Mouse (Mus musculus) urinary bladder, adult 2 months (tissue): ENCODE measurements around the gene Itgb1bp1. TPM values are rescaled to one million over a fixed set of nuclear protein-coding genes. Genes with fewer than 3 reads are reported as not detected.

Source experiments
- DNase-seq: peaks from one replicate; pipeline ENCODE4 v3.0.0; 2022; ENCODE audit warnings: low spot score
- polyA plus RNA-seq: library from polyadenylated mRNA; depleted of rRNA; stranded (reverse); fragments of >200 nt; gene quantifications from 2 replicates; pipeline ENCODE4 v1.2.3, GENCODE M21; 2012

Itgb1bp1 gene
- polyA plus RNA-seq, 1 experiment: 34.6 TPM

DNA sequence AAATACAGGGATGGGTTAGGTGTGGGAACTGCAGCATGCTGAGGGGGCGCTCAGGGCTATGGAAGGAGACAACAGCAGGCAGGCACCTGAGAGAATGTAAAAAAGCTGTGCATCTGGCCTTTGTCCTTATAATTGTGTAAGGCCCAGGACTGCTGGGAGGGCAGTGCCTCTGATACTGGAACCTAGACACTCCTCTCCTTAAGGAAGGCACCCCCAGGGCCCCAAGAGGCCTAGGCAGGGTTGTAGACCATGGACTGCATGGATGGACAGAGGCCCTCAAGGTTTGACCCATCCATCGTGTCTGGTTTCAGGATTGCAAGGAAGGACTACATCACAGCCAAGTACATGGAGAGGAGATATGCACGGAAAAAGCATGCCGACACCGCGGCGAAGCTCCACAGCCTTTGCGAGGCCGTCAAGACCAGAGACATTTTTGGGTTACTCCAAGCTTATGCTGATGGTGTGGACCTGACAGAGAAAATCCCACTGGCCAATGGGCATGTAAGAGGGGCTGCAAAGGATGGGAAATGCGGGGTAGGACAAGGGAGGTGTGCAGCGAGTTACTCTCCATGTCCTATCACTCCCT, 41.6 kb downstream of the Itgb1bp1 start:
- no peak for DNase-seq

DNA sequence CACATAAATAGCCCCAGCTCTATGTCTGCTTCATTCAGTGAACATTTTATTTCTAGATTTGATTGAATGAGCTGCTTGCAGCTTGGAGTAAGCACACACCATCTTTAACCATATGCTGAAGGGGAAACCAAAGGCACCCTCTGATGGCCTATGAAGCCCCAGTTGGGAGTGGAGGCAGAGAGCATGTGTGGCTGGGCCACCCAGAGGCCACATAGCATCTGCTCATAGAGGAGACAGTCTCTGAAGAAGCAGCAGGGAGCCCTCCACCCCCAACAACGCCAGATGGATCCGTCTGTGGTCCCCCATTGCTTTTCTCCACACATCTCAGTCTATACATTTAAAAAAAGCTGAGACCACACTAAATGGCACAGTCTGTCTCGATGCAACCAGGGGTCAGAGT, 44.1 kb downstream of the Itgb1bp1 start:
- DNase-seq: no peak

DNA sequence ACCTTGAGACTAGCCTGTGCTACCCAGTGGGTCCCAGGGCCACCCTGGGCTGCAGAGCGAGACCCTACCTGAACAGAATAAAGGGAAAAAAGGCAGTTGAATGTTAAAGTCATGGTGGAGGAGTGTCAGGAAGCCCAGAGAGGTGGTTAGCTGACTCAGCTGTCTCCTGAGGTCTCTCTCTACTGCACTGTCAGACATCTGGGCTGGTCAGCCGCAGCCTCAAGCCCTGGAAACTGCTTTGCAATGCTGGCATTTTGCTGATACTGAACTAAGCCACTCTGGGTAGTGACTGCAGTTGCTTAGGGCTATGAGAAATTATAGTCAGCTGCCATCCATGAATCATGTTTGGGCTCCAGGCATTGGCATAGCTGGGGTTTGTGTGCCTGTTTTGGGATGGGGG, 51.5 kb downstream of the Itgb1bp1 start:
- no peak for DNase-seq

DNA sequence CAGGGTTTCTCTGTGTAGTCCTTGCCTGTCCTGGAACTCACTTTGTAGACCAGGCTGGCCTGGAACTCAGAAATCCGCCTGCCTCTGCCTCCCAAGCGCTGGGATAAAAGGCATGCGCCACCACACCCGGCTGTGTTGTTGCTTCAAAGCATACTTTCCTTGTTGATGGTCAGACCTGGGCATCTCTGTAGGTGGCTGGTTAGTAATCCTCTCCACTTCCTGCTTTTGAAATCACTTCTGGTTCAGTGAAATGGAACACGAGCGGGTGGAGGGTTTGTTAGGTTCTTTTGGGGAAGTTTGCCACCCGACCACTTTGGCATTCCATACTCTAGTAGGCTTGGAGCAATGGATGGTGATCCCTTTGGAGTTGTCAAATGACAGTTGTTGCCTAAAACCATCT, 52.4 kb downstream of the Itgb1bp1 start:
- DNase-seq: no peak

DNA sequence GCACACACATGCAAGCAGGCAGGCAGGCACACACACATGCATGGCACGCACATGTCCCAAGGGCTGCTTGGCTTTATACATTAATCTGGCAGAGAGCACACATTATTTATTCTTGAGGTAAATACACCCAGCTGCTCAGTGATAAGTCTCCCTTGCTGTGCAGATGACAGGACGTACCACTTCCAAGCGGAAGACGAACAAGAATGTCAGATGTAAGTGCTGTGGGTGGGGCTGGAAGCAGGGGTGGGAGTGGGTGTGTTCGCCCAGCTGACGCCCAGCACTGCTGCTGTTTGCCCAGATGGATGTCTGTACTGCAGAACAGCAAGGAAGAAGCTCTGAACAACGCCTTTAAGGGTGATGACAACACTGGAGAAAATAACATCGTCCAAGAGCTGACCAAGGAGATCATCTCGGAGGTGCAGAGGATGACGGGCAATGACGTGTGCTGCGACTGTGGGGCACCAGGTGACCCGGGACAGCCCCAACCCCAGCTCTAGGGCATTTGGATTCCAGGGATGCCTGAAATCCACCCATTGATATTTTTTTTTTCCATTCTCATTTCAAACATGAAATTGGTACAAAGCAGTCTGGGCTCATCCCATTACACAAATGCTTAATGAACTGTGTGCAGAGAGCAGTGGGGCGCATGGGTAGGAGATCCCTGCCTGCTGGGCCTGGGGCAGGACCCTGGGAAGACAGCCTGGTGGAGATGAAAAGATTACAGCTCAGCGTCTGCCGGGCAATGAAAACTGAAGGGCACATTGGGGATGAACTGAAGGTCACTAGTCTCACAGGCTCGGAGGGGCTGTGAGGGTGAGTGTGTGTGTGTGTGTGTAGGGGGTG, 56.8 kb downstream of the Itgb1bp1 start:
- DNase-seq: no peak

DNA sequence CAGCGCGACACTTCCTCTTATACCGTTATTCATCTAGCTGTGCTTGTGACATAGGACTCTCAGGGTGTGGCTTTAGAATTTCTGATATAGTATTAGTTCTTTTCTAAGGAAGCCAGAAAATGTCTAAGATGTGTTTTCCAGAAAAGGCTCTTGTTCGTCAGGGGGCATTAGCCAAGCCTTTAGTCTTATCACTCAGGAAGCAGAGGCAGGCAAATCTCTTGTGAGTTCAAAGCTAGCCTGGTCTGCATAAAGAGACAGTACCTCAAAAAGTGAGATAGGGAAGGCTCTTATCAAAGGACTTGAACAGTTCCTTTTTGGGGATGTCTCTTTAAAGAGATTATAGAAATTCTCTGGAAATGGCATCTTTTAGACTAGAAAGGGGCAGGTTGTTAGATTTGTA, 57.4 kb downstream of the Itgb1bp1 start:
- no peak for DNase-seq

DNA sequence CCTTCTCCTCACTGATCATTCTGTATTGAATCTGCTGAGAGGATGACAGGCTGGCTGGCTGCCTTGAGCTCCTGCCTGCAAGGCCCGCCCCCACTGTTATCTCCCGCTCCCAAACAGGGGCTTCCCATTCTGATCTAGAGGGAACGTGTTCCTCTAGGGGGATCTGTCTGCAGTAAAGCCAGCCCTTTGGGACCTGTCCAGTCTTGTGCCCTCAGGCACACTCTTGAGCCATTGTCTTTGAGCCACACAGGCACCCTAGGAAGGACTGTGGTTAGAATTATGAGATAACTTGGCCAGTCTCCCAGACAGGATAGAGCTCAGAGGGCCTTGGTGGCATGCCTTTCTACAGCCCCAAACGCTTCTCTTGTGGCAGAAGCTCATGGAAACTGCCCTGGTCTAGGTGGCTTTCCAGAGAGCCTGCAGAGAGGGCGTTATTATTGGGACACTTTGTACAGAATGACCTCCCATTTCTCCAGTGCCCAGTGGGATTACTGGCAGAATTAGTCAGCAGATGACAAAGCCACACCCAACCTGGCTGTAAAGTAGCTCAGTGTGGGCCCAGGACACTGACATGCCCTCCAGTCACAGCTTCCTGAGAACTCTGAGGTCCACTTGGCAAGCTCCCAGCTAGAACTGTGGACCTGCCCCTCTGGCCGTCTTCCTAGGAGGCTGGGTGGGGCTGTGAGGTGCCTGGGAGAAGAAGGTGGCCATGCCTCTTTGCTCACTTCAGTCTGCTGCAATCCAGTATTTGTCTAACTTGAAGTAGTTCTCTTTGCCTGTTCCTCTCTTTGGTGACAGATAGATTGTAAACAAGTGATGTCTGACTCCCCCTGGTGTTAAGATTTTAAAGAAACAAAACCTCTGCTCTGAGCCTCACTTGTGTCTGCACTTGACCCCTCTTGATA, 58.8 kb downstream of the Itgb1bp1 start:
- DNase-seq: peak; percentile 50

DNA sequence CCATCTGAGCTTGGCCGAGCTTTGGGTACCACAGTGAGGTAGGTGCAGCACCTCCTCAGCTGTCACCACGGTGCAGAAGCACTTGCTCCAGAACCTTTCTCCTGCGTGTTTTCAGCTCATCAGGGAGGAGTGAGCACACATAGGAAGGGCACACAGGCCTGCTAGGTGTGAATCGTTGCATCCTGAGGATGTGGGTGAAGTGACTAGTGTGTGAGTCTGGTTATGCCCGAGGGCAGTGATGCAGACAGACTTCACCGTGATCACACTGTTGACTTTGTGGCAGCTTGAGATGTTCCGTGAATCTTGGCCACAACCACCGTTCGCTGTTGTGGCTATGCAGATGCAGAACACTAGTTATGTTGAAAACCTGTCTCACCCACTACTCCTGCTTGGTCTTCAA, 59.8 kb downstream of the Itgb1bp1 start:
- no peak for DNase-seq

DNA sequence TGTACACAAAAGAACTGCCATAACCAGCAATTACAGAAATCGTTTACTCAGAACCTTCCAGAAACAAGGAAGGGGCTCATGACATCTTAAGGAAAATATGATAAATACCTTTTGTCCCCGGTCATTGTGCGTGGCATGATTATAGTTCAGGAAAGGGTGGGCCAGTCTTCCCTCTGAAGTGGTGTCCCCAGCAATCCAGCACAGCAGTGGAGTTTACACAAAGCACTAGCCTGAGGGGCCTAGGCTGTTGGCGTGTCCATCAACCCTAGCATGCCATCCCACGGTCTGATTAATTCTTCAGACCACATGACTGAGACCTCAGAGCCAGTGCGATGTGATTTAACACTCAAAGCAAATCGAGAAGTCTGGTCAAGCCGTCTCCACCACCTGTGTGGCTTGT, 60.7 kb downstream of the Itgb1bp1 start:
- no peak for DNase-seq

DNA sequence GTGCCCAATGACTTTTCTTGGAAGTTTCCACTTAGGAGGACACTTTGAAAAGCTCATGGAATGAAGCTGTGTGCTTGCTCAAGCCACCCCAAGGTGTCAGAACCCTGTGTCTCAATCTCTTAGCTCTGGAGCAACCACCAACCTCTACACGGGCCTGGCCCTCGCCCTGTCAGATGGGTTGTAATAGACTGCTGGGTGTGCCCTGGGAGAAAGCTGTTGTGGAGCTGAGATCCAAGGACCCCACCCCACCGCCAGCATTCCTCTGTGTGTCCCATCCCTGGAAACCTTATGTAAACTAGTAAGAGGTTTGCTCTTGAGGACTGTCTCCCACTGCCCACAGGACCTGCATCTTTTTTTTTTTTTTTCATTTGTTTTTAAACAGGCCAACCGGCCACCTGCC, 62.2 kb downstream of the Itgb1bp1 start:
- no peak for DNase-seq

DNA sequence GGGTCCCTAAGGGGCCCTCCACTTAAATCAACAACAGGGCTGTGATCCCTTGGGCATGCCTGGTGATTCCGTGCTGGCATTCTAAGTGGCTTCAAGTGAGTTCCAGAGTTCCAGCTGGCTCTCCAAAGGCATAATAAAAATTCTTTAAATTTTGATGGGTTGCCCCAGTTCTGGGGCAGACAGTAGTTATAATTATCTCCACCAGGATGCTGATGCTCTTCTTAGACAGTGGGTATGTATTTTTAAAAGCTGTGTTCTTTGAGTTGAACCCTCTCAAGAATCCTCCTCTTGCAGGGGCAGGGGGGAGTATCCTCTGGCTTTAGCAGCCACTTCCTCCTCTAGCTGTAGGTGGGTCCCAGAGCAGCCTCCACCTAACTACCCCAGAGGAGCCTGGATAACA, 65.5 kb downstream of the Itgb1bp1 start:
- DNase-seq: no peak

DNA sequence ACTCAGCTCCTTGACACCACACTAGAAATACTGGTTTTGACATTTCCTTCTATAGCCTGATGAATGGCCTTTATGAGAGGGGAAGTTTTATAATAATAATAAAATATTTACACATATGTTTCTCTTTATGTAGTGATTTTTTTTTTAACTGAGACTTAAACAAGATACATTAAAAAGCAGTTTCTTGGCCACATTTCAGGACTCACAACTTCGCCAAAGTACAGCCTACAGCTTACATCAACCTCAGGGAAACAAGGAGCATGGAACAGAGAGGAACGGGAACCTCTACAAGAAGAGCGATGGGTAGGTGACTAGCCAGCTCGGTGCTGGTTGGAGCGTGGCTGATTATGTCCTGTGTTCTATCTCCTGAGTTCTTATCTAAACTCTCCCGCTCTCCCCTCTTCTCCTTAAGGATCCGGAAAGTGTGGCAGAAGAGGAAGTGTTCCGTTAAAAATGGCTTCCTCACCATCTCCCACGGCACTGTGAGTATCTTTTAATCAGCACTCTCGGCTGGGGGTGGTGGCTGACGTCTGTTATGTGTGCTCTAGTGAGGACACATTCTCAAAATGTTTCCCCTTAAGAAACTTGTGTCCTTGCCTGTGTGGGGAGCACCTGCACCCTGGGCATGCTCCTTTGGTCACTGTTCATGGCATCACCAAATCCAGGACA, 68.2 kb downstream of the Itgb1bp1 start:
- no peak for DNase-seq

DNA sequence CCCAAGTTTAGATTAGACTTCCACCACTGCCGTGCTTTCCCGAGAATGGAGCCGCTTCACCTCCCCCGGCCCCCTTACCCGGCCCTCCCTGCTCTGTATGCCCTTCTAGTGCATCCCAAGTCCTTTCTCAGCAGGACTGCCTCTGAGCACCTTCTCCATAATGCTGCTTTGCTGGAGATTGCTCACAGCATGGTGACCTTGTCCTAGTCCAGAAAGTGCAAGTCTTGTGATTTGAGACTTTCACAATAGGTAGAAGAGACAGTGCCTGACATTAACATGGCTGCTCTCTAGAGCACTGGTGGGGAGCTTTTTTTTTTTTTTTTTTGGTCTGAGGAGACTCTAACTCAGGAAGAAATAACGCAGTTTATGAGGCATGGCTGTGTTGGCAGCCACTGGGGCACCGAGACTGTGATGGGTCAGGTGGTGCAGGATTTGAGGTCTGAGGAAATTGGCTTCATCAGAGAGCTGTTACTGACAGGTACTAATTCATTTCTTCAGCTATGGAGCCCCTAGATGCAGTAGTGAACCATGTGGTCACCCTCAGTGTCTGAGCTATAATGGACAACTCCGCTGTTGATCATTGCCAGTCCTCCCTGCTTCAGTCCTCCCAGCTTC, 71.4 kb downstream of the Itgb1bp1 start:
- DNase-seq: no peak

DNA sequence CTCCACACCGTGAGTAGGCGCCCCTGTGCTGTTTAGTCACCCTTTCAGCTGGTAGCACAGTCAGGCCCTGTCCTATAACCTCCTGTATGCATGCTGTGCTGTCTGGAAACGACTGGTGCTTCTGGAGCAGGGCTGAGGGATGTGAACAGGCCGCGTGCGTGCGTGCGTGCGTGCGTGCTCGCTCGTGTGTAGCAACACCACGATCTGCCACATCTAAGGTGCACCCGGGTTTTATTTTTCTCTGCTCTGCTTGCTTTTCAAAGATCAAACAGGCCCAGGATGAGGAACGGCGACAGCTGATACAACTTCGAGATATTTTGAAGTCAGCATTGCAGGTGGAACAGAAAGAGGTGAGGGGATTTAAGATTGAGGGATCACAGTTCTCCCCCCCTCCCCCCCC, 73.2 kb downstream of the Itgb1bp1 start:
- no peak for DNase-seq

DNA sequence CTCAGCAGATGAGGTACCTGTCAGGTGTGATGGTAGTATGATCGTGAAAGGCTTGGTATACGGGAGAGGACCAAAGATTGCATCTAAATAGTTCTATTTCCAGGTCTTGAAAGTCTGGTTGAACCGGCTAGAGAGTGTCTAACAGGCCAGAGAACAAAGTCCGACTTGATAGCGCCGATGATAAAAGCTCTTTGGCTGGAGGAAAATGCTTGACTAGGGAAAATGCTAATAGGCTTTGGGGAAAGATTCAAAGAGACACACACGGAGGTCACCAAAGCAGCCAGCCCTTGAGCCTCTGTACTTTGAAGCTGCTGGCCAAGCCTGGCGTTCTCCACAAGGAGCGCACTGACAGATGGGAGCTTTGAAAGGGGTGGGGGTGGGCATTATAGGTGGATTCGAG, 76.8 kb downstream of the Itgb1bp1 start:
- no peak for DNase-seq

DNA sequence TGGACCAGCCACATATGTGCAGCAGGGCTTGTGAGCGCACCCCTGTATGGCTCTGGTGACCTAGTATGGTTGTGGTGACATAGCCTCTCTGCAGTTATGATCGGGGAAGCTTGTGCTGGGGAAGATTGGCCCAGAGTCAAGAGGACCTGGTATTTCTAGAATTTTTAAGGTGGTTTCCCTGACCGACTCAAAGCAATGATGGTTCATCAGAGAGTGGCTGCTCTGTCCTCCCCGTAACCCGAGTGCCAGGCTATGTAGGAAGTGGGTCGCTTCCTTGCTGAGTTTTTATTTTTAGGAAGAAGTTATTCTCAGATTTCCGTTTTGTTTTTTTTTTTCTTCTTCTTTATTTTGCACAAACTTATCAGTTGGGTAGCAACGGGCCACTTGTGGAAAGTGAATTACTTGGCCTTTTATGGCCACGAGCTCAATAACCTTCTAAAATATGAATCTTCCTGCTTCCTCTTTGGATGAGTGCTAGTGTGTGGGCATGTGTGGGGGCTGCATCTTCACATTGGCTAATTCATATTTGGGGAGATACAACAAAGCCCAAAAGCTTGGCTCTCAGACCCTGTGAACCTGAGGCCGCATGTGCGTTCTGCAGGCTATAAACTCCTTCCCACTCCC, 77.8 kb downstream of the Itgb1bp1 start:
- DNase-seq: no peak

DNA sequence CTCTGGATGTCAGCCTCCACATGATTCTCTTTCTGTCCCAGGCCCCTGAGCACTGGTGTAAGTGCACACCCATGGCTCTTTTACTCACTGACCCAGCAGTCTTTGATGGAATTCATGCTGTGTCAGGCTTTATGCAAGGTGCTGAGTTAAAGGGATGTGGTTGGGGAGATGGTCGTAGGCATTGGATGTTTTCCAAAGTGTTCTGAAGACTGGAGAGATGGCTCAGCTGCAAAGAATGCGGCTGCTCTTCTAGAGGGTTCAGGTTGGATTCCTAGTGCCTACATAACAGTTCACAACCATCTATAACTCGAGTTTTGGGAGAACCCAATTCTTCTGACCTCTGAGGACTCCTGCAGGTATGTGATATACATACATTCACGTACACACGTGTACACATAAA, 78.7 kb downstream of the Itgb1bp1 start:
- no peak for DNase-seq

DNA sequence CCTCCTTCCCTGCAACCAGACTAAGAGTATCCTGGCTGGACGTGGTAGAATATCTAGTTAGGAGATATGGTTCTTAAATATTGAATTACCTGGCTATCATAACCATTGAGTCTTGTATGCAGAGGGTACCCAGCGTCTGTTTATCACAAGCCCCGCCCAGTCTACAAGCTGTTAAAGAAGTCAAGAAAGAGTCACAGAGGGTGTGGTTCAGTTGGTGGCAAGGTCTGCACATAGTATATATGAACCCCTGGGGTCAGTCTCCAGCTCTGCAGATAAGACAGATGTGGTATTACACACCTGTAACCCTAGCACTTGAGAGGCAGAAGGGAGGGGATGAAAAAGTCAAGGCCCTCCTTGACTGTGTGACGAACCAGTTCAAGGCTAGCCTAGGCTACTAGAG, 80.3 kb downstream of the Itgb1bp1 start:
- no peak for DNase-seq

DNA sequence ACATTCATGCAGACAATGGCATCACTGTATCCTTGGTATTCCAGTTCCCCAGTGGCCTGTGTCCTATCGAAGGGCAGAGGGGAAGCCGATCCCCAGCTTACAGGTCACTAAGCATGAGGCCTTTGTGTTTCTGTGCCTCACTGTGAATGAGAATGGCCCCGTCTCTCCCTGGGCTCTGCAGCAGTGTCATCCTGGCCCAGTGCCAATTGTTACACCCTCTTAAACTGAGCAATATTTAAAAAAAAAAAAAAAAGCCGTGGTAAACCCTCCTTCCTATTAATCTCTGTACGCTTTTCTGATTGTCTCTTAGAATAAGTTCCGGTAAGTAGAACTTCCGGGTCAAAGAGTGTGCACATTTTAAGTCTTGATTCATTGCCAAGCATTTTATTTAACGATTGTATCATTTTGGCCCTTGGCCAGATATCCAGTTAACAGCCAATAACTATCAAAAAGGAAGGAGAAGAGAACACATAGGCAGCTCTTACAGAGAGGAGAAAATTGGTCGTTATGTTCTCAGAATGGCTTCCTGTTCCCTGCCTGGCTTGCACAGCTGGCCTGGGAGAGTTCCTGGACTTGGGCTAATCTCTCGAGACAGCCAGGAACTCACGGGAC, 81.3 kb downstream of the Itgb1bp1 start:
- DNase-seq: no peak

DNA sequence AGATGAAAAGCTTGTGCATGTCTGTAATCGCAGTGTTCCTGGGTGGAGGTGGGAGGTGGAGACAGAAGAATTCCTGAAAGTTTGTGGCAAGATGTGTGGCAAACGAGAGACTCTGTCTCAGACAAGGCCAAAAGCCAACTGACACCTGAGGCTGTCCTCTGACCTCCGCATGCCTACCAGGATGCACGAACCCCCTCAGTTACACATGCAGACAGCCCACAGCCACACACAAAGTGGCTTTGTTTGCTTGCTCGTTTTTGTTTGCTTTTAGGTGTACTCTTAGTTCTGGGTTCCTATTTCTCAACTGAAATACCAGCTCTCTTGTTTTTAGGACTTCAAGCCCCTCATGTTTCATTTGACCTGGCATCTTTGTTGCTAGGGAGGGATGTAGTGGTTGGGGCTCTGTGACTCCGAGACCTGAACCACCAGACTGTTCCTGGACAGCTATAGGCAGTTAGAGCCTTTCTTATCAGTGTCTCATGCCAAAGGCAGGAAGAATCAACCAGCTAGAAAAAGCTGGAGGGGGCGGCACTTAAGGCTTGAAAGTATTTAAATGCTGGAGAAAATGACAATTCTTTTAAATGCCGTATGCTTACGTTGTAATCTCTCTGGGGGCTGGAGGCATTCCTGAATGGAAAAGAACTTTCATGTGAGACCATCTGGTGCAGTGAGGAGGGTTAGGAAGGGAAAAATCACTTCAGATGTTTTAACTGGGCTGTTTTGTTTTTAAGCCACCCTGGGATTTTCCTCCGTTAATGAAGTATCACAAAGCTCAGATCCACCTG, 84.4 kb downstream of the Itgb1bp1 start:
- no peak for DNase-seq
